Mouse (Mus musculus): ENCODE measurements around the gene Olfr70. TPM values are rescaled to one million over a fixed set of nuclear protein-coding genes. Genes with fewer than 3 reads are reported as not detected.

Olfr70 gene
- total and polyA plus RNA-seq, 3 experiments = not detected

GRCm38 (mm10) chr4:43722191-43722590 is 21.6 kb upstream of the Olfr70 start:
- no peak overlapping the region for H3K4me2 ChIP-seq (ENCODE audit: insufficient read depth, low read depth, poor library complexity, severe bottlenecking)
- no peaks in the 10 kb centered on the region for H3K79me2 ChIP-seq (replicated peaks; ENCODE audit: control insufficient read depth, extremely low read depth, insufficient read depth, poor library complexity, severe bottlenecking)
- in situ Hi-C loops (cut with MboI; ENCODE audit: low pct_ligation_motif_present, low pct_unique_long_range_greater_than_20kb, low sequenced_read_pairs) (no loop called here), dilution Hi-C loops (cut with MboI; ENCODE audit: extremely low pct_ligation_motif_present, extremely low pct_unique_long_range_greater_than_20kb, low sequenced_read_pairs) (no loop called here)
- H3K9me3 ChIP-seq (replicated peaks; ENCODE audit: low read length) = peaks cover 6% of the 10 kb centered on the region
- H3K36me3 ChIP-seq (replicated peaks in 1 of 2; ENCODE audit: control insufficient read depth in 1 of 2, insufficient read depth in 1 of 2, low read length in 1 of 2) = no peaks in the 10 kb centered on the region
- DNase-seq (ENCODE audit: extremely low read depth) = no peak
- H3K27ac ChIP-seq (ENCODE audit: insufficient read depth, low read depth) = no peak overlapping the region
- no peak overlapping the region for H3K9ac ChIP-seq (ENCODE audit: insufficient read depth, low read depth)
- no peak overlapping the region for H3K4me3 ChIP-seq (replicated peaks in 1 of 3; ENCODE audit: low read depth in 2 of 3, low read length in 2 of 3, poor library complexity in 1 of 3)
- H3K4me1 ChIP-seq (ENCODE audit: control insufficient read depth in 1 of 2, insufficient read depth in 2 of 2) = peaks cover 0 to 3% of the 10 kb centered on the region in 2 experiments; a peak in 1 of 4 replicates
- H3K27me3 ChIP-seq (replicated peaks) = peaks cover 64% of the 10 kb centered on the region
- TF ChIP-seq MEF2A (IDR thresholded peaks at IDR 0.05; ENCODE audit: borderline replicate concordance, low read depth, low read length) (no peak), ZC3H11A (IDR thresholded peaks at IDR 0.05; ENCODE audit: low read depth, low read length) (no peak), GABPA (IDR thresholded peaks at IDR 0.05; ENCODE audit: insufficient replicate concordance, low read depth, low read length) (no peak), USF2 (conservative IDR thresholded peaks at IDR 0.05; ENCODE audit: low read depth, low read length) (no peak), MAX (IDR thresholded peaks at IDR 0.05; ENCODE audit: low read length) (no peak), UBTF (IDR thresholded peaks at IDR 0.05; ENCODE audit: low read depth, low read length) (no peak), CHD1 (IDR thresholded peaks at IDR 0.05; ENCODE audit: low read depth, low read length) (no peak), JUND (conservative IDR thresholded peaks at IDR 0.05; ENCODE audit: low read depth, low read length) (no peak), E2F4 (IDR thresholded peaks at IDR 0.05; ENCODE audit: insufficient replicate concordance, low read depth, low read length) (no peak)

- H3K4me3 ChIP-seq (replicated peaks in 1 of 3; ENCODE audit: low read depth in 2 of 3, low read length in 2 of 3, poor library complexity in 1 of 3) = no peak overlapping the region
- no peaks in the 10 kb centered on the region for H3K36me3 ChIP-seq (replicated peaks in 1 of 2; ENCODE audit: control insufficient read depth in 1 of 2, insufficient read depth in 1 of 2, low read length in 1 of 2)
- in situ Hi-C loops (cut with MboI; ENCODE audit: low pct_ligation_motif_present, low pct_unique_long_range_greater_than_20kb, low sequenced_read_pairs) (no loop called here), dilution Hi-C loops (cut with MboI; ENCODE audit: extremely low pct_ligation_motif_present, extremely low pct_unique_long_range_greater_than_20kb, low sequenced_read_pairs) (no loop called here)
- H3K27ac ChIP-seq (ENCODE audit: insufficient read depth, low read depth) = no peak overlapping the region
- TF ChIP-seq CTCF (conservative IDR thresholded peaks at IDR 0.05 in 1 of 2, IDR thresholded peaks at IDR 0.05 in 1 of 2; ENCODE audit: low read depth in 2 of 2, low read length in 2 of 2) (no peak), MXI1 (IDR thresholded peaks at IDR 0.05; ENCODE audit: low read depth, low read length) (no peak), IRF4 (IDR thresholded peaks at IDR 0.05; ENCODE audit: low read depth, low read length) (no peak), POLR2AphosphoS2 (IDR thresholded peaks at IDR 0.05; ENCODE audit: low read depth, low read length) (no peak), UBTF (IDR thresholded peaks at IDR 0.05; ENCODE audit: low read depth, low read length) (no peak), MYC (IDR thresholded peaks at IDR 0.05; ENCODE audit: low read depth, low read length) (no peak), CHD1 (IDR thresholded peaks at IDR 0.05; ENCODE audit: low read depth, low read length) (no peak), MAX (IDR thresholded peaks at IDR 0.05; ENCODE audit: low read length) (no peak), MAFK (IDR thresholded peaks at IDR 0.05; ENCODE audit: insufficient replicate concordance, low read length) (no peak), MEF2A (IDR thresholded peaks at IDR 0.05; ENCODE audit: borderline replicate concordance, low read depth, low read length) (no peak), MAZ (IDR thresholded peaks at IDR 0.05; ENCODE audit: low read depth, low read length) (no peak), EP300 (IDR thresholded peaks at IDR 0.05; ENCODE audit: low read length) (no peak), NELFE (IDR thresholded peaks at IDR 0.05; ENCODE audit: low read depth, low read length) (no peak), TBP (conservative IDR thresholded peaks at IDR 0.05; ENCODE audit: low read depth, low read length) (no peak), PAX5 (IDR thresholded peaks at IDR 0.05; ENCODE audit: low read length) (no peak), GABPA (IDR thresholded peaks at IDR 0.05; ENCODE audit: insufficient replicate concordance, low read depth, low read length) (no peak), ZC3H11A (IDR thresholded peaks at IDR 0.05; ENCODE audit: low read depth, low read length) (no peak), ETS1 (conservative IDR thresholded peaks at IDR 0.05; ENCODE audit: low read depth, low read length) (no peak), JUND (conservative IDR thresholded peaks at IDR 0.05; ENCODE audit: low read depth, low read length) (no peak)
- no peak for DNase-seq (ENCODE audit: extremely low read depth)
- H3K4me2 ChIP-seq (ENCODE audit: insufficient read depth, low read depth, poor library complexity, severe bottlenecking) = no peak overlapping the region
- peaks cover 6% of the 10 kb centered on the region for H3K9me3 ChIP-seq (replicated peaks; ENCODE audit: low read length)
- H3K4me1 ChIP-seq (ENCODE audit: control insufficient read depth in 1 of 2, insufficient read depth in 2 of 2) = peaks cover 0 to 3% of the 10 kb centered on the region in 2 experiments; a peak in 1 of 4 replicates
- no peaks in the 10 kb centered on the region for H3K79me2 ChIP-seq (replicated peaks; ENCODE audit: control insufficient read depth, extremely low read depth, insufficient read depth, poor library complexity, severe bottlenecking)
- peaks cover 62% of the 10 kb centered on the region for H3K27me3 ChIP-seq (replicated peaks)
- H3K9ac ChIP-seq (ENCODE audit: insufficient read depth, low read depth) = no peak overlapping the region
Measured at GRCm38 (mm10) chr4:43720491-43721228, 20.1 kb upstream of the Olfr70 start.

Data from CH12.LX (cell line).